Mouse (Mus musculus): ENCODE data around the gene Tmem54. TPM values are rescaled to one million over a fixed set of nuclear protein-coding genes. Genes with fewer than 3 reads are reported as not detected.

The Tmem54 gene
- total RNA-seq (2017): not detected in 2 replicates

DNA sequence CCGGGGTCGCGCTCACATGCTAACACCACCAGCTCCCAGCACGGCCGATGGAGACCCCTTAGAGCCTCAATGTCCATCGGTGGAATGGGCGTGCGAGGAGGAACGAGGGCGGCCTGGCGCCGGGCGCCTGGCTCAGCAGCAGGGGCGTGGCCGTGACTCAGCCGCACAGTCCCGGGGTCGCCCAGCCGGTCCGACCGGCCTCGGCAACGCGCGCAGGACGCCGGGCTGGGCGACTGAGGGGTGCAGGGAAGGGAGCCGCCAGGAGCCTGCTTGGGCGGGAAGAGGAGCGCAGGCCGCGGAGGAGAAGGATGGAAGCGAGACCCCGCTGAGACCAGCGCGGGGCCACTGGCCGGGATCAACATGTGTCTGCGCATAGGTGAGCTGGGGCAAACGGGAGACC, at the start of gene Tmem54:
TSS of gene Tmem54 (plus strand) at position 193 of the 400 bp plus-strand sequence.
- ATAC-seq (ENCODE audit: extremely low read depth, insufficient number of reproducible peaks, low FRiP score, poor library complexity, severe bottlenecking): no peak

DNA sequence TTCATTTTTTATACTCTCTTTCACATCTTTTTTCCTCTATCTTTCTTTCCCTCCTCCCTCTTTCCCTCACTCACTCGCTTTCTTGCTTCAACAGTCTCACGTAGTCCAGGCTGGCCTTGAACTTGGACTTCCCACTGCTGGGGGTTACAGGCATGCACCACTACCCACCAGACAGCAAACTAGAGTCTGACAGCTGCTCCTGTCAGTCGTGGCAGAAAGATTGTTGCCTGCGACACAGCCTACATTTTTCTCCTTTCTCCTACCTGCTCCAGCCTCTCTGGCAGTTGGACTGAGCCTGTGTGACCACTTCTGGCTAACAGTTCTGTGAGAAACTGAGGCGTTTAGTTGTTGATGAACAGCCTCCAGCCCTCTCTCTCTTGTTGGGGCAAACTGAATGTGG, 49.8 kb upstream of the Tmem54 start:
- ATAC-seq (ENCODE audit: extremely low read depth, insufficient number of reproducible peaks, low FRiP score, poor library complexity, severe bottlenecking): no peak

DNA sequence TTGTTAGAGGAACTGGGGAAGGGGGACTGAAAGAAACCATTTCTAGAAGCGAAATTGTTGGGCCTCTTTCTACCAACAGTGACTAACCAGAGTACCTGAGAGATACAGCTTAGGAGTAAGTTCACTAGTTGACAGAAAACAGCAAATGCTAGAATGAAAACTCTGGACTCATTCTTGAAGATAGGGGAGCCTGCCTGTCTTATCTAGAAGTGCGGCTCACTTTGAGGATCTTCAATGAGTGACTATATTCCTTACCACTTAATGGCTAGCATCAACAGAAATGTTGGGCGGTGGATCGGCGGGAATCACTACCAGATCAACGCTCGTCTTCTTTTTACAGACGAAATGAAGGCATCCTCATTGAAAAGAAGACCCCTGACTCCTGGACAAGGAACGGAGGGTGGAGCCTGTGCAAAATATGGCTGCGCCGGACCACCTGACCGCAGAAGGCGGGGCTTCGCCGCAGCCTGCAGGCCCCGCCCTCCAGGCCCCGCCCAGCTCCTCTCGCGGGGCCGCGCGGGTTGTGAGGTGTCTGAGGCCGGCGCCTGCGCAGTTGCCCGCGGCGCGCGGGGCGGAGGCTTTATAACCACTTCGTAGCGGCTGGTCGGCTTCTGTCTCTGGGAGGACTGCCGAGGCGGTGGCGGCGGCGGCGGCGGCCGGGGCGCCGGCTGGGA, 47.7 kb upstream of the Tmem54 start:
- peak; percentile 56 for ATAC-seq (ENCODE audit: extremely low read depth, insufficient number of reproducible peaks, low FRiP score, poor library complexity, severe bottlenecking)

DNA sequence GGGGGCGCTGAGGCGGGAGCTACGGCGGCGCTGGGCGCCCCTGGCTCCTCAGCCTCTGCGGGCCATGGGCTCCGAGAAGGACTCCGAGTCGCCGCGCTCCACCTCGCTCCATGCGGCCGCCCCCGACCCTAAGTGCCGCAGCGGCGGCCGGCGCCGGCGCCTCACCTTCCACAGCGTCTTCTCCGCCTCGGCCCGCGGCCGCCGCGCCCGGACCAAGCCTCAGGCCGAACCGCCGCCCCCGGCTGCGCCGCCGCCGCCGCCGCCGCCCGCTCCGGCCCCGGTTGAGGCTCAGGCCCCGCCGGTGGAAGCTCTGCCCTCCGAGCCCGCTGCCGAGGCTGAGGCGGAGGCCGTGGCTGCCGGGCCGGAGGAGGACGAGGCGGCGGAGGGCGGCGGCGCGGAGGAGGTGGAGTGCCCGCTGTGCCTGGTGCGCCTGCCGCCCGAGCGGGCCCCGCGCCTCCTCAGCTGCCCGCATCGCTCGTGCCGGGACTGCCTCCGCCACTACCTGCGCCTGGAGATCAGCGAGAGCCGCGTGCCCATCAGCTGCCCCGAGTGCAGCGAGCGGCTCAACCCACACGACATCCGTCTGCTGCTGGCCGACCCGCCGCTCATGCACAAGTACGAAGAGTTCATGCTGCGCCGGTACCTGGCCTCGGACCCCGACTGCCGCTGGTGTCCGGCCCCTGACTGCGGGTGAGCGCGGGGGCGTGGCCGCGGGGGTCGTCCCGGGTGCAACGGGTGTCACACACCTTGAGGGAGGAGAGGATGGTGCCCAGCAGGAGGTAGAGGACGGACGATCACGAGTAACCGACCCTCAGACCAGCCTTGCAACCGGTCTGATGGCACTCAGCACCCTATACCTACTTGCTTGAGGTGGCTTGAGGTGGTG, 46.9 kb upstream of the Tmem54 start, which contains the start of gene Rnf19b:
TSS of gene Rnf19b (plus strand) at position 65 of the 886 bp plus-strand sequence.
- ATAC-seq (ENCODE audit: extremely low read depth, insufficient number of reproducible peaks, low FRiP score, poor library complexity, severe bottlenecking): 0 out of 2 replicates have a peak, but pooled peaks have one; percentile 3

DNA sequence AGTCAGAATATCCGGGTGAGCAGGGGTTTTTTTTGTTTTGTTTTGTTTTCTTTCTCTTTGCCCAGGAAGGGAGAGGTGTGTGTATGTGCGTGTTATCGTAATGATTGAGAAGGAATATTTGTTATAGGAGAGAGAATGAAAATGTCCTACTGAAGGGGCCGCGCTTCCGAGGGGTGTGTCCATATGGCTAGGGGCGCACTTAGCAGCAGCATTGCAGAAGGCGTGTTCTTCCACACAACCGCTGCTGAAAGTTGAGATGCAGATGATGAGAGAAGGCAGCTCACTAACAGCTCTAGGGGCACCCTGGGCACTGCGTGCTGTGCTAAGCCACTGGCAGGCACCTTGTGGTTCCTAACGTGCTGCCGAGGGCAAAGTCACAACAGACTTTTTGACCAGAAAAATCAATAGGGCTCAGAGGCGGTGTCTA, 46.2 kb upstream of the Tmem54 start:
- peak; percentile 21; the same call in 1 of the 2 replicates for ATAC-seq (ENCODE audit: extremely low read depth, insufficient number of reproducible peaks, low FRiP score, poor library complexity, severe bottlenecking)

DNA sequence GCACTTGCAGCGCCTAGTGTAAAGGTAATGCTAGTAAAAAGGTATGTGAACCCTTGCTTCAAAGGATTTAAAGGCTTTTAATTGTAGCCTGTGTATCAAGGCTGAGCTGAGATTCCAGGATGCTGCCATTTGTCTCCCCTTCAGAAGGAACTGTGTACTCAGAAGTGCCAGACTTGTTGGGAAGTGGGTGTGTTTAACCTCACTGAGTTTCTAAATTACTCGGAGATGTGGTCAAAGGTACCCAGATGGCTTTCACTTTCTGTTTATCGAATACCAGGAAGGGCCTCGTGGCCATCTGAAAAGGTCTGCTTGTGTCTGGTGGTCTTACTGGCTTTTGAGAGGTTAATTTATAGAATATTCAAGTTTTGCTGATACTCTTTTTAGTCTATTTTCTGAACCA, 45.4 kb upstream of the Tmem54 start:
- peak; percentile 42; the same call in 1 of the 2 replicates for ATAC-seq (ENCODE audit: extremely low read depth, insufficient number of reproducible peaks, low FRiP score, poor library complexity, severe bottlenecking)

DNA sequence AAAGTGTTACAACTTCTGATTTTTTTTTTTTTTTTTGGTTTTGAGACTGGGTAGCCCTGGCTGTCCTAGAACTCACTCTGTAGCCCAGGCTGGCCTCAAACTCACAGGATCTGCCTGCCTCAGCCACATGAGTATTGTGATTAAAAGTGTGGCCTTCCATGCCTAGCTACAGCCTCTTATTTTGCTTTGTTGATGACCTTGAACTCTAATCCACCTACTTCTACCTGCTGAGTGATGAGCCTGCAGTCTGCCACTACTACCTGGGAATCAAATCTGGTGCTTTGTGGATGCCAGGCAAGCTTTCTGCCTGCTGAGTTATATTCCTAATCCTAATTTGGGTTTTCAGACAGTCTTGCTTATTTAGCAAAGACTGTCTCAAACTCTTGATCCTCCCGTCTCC, 43.9 kb upstream of the Tmem54 start:
- ATAC-seq (ENCODE audit: extremely low read depth, insufficient number of reproducible peaks, low FRiP score, poor library complexity, severe bottlenecking): no peak

DNA sequence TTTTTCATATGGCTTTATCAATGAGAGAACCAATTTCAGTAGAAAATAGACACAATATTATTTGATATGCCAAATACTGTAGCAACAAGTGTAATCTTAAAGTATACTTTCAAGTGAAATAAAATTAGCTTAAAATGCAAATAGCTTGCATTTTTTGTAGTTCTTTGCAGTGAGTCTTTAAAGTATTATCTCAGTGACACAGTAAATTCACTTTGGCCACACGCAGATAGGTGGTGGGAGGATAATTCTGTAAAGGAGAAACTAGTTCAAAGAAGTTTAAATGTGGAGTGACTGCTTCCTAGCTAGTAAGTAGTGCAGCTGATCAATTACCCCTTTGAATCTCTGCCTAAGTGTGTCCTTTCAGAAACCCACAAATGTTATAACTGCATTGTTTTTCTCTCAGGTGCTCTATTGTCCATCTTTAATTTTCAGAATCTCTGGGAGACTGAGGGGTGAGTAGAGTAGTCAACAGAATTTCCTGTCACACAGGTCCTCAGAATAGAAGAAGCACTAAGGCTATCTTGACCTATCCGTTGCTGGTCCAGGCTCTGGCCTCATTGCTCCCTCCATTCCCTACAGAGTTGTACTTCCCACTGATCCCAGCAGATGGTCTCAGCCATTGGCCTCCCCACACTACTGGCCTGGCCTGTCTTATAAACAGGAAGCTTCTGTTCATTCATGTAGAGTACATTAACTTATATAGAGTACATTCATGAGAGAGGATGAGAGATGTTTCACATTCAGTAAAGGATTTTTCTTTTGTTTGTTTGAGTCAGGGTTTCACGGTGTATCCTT, 42.9 kb upstream of the Tmem54 start:
- ATAC-seq (ENCODE audit: extremely low read depth, insufficient number of reproducible peaks, low FRiP score, poor library complexity, severe bottlenecking): no peak

DNA sequence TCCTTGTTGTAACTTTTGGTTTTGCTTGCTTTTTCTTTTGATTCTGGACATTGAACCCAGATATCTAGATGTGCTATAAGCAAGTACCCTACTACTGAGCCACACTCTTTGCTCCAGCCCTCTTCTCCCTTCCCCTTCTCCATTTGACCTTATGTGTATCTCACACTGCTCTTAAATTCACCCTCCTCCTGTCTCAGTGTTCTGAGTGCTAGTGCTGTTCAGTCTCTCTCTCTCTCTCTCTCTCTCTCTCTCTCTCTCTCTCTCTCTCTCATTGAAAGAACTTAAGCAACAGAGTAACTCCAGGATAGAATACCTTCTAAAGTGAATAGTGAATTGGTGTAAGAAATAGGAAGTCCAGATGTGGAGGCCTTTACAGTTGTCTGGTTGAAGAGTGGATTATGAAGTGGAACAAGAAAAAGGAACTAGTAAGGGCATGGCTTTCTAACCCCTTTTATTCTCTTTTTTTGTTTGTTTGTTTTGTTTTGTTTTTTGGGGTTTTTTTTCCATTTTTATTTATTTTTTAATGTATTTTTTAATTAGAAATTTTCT, 39.6 kb upstream of the Tmem54 start:
- ATAC-seq (ENCODE audit: extremely low read depth, insufficient number of reproducible peaks, low FRiP score, poor library complexity, severe bottlenecking): no peak

DNA sequence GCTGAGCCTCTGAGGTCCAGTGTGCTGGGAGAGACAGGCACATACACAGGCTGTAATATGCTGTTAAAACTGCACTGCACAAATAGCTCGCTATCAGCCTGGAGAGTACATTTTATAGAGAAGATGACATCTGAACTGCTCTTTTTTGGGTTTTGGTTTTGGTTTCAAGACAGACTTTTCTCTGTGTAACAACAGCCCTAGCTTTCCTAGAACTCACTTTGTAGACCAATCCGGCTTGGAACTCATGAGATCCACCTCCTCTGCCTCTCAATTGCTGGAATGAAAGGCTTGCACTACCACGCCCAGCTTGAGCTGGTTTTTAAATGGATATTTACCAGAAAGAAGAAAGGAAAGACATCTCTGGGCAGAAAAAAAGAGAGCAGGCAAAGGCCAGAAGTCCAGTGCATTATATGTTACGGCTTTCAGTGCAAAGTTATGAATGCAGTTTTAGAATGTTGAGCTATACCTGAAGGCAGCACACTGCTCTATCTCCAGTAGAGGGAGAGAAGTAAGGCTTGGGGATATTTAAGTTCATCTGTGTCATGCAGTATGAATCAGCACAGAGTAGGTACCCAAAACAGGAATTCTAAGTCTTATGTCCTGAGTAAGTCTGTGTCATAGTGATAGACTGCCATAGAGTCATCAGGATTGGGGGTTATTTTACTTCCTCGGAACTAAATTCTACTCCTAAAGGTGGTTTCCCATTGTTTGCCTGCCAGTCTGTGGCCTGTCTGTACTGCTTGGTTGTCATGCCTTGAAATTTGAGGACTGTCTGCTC, 37.5 kb upstream of the Tmem54 start:
- no peak for ATAC-seq (ENCODE audit: extremely low read depth, insufficient number of reproducible peaks, low FRiP score, poor library complexity, severe bottlenecking)

DNA sequence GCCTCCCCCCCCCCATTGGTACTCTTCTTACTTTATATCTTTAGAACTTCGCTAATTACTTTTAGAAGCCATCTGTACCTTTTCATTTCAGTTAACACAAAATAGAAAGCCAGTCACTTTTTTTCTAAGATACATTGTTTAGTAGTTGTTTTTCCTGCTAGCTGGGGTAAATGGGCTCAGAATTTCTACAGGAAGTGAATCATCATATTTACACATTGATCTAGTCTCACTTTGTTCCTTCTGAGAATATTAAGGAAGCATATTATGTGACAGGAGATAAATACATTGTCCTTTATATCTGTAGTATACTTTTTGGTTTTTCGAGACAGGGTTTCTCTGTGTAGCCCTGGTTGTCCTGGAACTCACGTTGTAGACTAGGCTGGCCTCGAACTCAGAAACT, 36.5 kb upstream of the Tmem54 start:
- no peak for ATAC-seq (ENCODE audit: extremely low read depth, insufficient number of reproducible peaks, low FRiP score, poor library complexity, severe bottlenecking)

DNA sequence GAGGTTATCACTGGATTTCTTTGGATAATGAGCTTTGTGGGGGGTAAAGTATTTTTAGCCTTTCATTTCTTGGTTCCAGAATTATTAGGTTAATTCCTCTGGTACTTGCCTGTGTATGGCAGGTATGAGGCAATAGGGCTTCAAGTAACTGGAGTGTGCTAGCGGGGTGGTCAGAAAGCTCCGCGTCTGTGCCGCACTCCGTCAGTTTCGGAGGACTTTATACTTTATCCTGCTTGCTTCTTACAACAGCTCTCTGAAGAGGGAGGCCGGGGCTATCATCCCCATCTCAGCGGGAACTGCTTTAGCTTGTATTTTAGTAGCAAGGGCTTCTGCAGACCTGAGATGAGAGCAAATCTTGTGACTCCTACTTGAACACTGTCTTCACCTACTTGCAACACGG, 26.2 kb upstream of the Tmem54 start:
- ATAC-seq (ENCODE audit: extremely low read depth, insufficient number of reproducible peaks, low FRiP score, poor library complexity, severe bottlenecking): no peak

DNA sequence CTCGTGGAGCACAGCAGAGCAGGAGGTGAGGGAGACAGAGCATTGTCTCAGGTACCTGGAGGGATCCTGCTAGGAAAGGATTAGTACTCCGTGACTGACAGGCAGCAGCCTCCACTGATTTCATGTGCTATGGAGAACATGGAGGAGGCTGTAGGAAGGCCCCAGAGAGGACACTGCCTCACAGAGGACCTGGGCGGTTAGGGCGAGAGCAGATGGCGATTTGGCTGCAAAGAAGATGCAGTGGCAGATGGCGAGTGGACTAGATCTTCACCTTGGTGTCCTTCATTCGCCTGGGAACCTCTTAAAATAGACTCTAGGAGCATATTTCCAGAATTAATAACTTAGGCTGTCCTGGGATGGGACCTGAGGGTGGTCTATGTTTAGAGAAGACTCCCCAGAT, 24.3 kb upstream of the Tmem54 start:
- ATAC-seq (ENCODE audit: extremely low read depth, insufficient number of reproducible peaks, low FRiP score, poor library complexity, severe bottlenecking): no peak

DNA sequence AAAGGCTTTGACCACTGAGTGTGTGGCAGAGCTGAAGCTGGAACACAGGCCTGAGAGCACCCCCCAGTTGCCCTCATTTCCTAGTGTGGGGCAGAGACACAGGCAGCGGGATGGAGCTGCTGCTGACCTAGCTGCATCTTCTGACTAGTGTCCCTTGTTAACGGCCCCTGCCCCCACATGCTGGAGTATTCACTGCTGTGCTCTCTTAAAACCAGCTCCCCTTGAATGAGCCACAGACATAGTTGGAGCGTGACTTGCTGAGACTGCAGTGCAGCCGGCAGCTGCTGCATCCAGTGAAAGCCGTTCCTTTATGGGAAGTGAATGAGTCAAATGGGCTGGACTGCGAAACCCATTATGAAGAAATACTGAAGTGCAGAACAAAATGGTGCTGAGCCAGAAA, 23.8 kb upstream of the Tmem54 start:
- ATAC-seq (ENCODE audit: extremely low read depth, insufficient number of reproducible peaks, low FRiP score, poor library complexity, severe bottlenecking): peak; percentile 42; the same call in 1 of the 2 replicates

DNA sequence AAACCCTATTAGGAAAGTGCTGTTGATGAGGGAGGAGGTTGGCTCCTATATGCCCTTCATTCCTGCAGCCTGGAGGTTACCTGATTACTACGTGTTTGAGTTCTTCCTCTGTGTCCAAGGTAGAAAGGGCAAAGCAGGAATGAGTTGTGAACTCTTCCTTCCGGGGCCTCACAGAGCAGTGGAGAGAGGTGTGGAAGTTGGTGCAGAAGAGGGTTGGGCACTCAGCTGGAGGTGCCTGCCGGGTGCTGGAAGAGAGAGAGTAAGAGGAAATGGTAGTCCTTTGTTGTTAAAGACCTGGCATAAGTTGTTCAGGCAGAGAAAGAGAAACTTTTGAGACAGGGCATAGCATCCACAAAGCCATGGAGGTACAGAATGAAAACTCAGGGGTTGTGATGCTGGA, 23.4 kb upstream of the Tmem54 start:
- no peak for ATAC-seq (ENCODE audit: extremely low read depth, insufficient number of reproducible peaks, low FRiP score, poor library complexity, severe bottlenecking)

DNA sequence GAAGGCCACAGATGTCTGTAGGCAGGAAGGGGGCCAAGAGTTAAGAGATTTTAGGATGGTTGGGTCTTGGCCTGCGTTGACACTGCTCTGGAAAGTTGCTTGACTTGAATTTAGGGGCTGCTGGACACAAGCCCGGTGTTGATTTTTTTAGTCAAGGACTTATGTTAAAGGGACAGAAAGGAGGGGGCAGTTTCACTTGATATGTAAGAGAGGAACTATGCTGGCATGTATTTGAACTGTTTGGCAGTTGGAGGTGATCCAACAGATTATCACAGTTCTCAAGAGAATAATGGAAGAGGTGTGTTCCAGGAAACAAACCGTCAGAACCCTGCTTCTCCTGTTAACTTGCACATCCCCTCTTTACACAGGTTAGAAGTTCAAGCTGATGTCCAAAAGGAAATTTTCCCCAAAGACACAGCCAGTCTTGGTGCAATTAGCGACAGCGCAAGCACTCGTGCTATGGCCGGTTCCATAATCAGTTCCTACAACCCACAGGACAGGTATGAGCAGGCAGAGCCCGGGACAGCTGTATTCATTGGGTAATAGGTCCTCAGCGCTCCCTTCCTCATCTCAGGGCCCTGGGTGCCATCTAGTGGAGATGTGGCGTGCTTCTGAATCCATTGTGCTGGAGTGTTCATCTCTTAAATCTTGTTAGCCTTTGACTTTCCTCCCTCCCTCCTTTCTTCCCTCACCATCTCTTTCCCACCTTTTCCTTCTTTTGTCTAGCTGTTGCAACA, 22.8 kb upstream of the Tmem54 start:
- peak; percentile 85 for ATAC-seq (ENCODE audit: extremely low read depth, insufficient number of reproducible peaks, low FRiP score, poor library complexity, severe bottlenecking)

DNA sequence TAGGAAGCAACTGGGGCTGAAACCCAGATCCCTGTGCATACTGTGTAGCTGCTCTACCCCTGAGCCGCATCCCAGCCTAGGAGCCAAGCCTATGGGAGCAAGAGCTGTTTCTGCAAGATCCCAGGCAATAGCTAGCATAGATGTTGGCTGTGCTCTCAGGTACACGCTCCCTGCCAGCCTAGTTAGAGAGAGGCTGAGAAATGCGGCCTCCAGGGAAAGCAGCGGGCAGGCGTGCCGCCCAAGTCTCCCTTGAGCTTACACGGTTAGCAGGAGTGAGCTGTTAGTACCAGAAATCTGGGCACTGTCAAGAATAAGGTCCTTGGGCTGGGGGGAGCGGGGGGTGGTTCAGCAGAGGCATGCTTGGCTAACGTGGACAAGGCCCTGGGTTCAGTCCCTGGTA, 20.5 kb upstream of the Tmem54 start:
- no peak for ATAC-seq (ENCODE audit: extremely low read depth, insufficient number of reproducible peaks, low FRiP score, poor library complexity, severe bottlenecking)

DNA sequence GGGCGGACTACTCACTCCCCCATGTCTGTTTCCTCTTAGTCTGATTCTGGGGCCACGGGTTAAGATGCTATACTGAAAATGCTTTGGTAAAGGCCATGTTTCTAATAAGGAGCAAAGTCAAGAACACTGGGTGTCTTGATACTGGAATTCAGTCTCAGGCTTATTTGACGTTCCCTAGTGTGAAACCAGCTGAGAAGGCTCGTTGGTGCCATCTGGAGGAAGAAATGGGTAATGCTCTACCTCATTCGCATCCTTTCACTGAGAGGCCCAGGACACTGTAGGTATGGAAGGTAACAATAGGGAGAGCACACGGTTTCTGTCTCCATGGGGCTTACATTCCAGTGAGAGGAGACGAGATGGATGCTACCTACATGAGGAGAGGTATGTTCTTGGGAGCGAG, 19.3 kb upstream of the Tmem54 start:
- peak; percentile 55 for ATAC-seq (ENCODE audit: extremely low read depth, insufficient number of reproducible peaks, low FRiP score, poor library complexity, severe bottlenecking)

Data from neutrophil, adult 5-6 weeks (primary cell).